Mouse (Mus musculus): ENCODE data around the gene Gm20517.
A peak's percentile ranks its signal among the peaks of the same experiment; 100 is the strongest.
"Not testable (repeated sequence)": the region's sequence is repeated elsewhere in the genome, so short reads cannot be mapped to it uniquely, and the experiment has no call there.

Gm20517 gene

DNA sequence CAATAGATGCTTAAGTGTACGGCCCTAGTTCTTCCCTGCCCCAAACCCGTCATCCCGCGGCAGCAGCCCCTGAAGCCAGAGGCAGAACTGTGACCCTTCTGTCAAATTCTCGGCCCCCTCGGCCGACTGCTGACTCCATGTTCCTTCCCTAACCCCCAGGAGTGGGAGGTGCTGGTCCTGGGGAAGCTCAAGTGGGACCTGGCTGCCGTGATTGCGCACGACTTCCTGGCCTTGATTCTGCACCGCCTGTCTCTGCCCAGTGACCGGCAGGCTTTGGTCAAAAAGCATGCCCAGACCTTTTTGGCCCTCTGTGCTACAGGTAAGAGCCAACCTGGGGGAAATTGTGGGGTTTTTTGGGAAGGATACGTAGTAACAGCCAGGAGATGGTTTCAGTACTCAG is 14.1 kb upstream of the Gm20517 start:
- DNase-seq = peak in 1 of 2 experiments; percentile 37

DNA sequence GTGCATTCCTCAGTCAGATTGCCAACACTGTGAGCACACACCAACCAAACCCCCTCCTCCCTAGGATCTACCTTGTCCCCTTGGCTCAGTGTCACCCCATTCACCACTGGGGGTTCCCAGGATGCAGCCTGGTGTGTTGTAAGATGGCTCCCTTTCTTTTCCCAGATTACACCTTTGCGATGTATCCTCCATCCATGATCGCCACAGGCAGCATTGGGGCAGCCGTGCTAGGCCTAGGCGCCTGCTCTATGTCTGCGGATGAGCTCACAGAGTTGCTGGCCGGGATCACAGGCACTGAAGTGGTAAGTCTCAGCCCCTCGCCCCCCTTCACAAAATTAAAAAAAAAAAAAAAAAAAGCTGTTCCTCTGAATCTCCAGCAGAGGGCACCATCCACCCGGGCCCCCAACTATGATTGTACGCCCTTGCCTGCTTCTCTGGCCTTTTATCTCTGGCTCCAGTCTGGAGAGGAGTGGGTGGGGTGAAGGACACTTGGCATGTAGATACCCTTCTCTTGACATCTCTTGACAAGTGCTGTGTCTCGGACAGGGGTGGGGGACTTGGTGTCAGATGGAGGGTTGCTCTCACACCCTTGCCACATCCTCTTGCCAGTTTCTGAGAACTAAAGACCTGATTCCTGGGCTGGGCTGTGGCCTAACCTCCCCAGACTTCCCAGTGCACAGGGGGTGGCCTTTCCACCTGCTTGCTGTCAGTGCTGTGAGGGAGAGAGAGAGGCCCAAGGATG is 13.4 kb upstream of the Gm20517 start:
- DNase-seq = peak; percentile 35 to 65

GRCm38 (mm10) chr17:47598580-47599304 is 12.6 kb upstream of the Gm20517 start:
- DNase-seq = peak in 1 of 2 experiments; percentile 39

- peak; percentile 35 to 51 for DNase-seq
Measured at GRCm38 (mm10) chr17:47599511-47600297, 11.7 kb upstream of the Gm20517 start.

- DNase-seq = peak in 1 of 2 experiments; percentile 49
Measured at GRCm38 (mm10) chr17:47600601-47601388, 10.6 kb upstream of the Gm20517 start.

GRCm38 (mm10) chr17:47601389-47601755 is 10.0 kb upstream of the Gm20517 start:
- peak in 1 of 2 experiments; percentile 40 for DNase-seq

DNA sequence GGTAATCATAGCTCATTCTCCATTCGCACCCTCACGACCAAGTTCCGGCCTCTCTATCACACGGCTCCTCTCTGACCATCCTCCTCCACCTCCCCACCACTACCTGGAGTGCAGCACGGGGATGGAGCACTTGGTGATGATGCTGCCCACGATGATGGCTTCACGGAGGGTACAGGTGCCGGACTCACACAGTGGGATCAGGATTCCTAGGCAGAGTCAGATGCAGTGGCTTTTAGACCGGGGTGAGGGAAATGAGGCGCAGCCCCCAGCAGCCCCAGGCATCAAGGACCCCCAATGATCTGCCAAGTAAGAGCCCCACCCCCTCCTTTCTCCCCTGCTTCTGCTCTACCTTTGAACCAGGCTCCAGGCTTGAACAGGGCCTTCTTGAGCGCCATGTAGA is 9.1 kb upstream of the Gm20517 start:
- DNase-seq = no peak

- peak; percentile 33 to 40 for DNase-seq
Measured at GRCm38 (mm10) chr17:47606220-47606619, 5.2 kb upstream of the Gm20517 start.

GRCm38 (mm10) chr17:47609182-47609581 is 2.2 kb upstream of the Gm20517 start:
- DNase-seq = no peak

DNA sequence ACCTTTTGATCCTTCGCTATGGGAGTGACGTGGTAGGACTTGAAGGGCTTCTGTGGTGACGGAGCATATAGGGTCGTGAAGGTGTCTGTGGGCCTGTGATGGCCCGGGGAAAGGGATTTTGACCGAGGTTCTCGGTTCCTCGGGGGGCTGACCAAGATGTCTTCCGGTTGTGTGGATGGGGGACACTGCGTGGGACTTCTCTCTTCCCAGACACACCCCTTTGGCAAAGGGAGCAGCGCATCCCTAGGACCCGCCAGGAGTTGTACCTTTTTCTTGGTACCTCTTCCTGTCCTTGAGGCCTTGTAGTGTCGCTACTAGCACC is 233 bp downstream of the Gm20517 start:
- DNase-seq = no peak

DNA sequence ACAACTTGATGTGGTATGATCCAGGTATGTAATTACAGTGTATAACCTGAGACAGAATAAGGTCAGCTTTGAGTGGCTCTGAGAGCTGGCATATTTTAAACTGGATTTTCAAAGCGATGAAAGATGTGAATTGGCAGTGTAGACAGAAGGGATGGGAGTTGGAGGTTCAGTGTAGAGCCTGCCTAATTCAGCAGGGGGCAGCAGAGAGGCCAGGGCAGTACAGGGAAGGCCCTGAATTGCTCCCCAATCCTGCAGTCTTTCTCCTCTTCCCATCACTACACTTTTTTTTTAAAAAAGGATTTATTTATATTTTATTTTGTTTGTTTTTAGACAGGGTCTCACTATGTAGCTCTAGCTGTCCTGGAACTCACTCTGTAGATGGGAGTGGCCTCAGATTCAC is 2.6 kb downstream of the Gm20517 start:
- DNase-seq = no peak

DNA sequence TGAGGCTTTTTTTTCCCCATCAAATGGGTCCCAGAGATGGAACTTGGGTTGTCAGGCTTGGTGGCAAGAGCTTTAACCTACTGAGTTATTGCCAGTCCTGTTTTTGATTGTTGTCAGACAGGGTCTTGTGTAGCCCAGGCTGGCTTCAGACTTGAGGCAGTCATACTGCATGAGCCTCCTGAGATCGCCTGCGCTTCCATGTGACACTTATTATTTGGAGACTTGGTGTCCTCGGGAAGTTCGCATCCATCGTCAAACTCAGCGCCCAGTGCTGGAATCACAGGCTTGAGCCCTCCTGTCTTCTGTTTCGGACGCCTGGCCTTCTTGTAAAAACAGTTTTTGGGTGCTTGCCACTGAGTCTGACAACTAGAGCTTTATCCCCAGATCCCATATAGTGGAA is 4.7 kb downstream of the Gm20517 start:
- DNase-seq = no peak

DNA sequence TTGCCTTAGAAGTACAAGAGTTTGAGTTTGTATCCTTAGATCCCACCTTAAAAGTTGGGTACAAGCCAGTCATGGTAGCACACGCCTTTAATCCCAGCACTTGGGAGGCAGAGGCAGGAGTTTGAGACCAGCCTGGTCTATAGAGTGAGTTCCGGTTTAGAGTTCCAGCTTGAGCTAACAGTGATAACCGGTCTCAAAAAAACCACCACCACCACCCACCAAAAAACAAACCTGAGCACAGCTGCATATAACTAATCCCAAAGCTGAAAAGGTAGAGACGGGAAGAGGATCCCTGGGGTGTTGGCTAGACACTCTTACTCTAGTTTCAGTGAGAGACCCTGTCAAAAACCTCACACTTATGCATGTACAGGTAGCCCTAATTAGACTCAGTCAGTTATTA is 5.3 kb downstream of the Gm20517 start:
- DNase-seq = no peak

- no peak for DNase-seq
Measured at GRCm38 (mm10) chr17:47617605-47618307, 6.4 kb downstream of the Gm20517 start.

DNA sequence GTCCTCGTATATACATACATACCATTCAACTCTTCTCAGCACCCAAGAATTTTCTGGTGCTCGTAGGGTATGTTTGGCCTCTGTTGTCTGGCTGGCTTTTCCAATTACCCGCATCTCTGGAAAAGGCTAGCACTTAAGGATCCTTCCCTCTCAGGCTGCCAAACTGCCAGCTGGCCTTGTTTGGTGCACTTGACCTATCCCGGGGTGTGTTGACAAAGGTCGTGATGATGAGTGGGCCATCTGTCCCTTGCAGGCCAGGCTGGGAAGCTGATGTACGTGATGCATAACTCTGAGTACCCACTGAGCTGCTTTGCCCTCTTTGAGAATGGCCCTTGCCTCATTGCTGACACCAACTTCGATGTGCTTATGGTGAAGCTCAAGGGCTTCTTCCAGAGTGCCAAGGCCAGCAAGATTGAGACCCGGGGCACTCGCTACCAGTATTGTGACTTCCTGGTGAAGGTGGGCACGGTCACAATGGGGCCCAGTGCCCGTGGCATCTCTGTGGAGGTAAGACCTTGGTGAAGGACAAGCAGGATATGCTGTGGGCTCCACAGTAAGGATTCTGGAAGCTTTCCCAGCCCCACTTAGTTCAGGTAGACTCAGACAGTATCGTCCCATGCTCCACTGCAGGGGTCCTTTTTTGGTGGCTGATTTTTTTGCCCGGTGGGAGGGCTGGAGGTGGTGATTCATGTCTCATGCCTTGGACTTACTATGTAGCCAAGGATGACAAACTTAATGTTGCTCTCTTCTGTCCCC is 7.3 kb downstream of the Gm20517 start:
- no peak for DNase-seq

DNA sequence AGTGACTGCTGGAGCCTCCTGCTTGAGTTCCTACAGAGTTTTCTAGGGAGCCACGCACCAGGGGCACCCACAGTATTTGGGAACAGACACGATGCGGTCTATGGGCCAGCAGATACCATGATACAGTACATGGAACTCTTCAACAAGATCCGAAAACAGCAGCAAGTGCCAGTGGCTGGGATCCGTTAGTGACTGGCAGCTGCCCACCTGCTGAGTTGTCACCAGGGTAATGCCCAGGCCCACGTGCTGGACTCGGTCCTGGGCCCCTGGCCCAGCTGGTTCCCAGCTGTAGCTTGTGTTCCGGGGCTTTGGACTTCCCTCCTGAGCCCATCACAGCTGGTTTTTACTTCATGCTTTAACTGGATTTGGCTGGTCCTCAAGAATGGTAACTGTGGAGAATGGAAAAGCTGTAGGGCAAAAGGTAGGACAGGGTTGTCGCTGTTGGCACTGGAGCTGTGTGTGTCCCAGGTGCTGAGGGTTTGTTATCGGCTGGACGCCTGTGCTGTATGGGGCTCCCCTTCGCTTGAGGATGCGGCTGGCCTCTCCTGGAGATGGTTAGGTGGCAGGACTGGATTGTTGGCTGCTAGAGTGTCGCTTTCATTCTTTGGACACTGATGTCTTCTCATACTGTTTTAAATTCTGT is 11.6 kb downstream of the Gm20517 start:
- DNase-seq = no peak

- DNase-seq = not testable (repeated sequence)
Measured at GRCm38 (mm10) chr17:47624572-47624971, 13.2 kb downstream of the Gm20517 start.

- no peak for DNase-seq
Measured at GRCm38 (mm10) chr17:47625088-47625487, 13.7 kb downstream of the Gm20517 start.

GRCm38 (mm10) chr17:47626031-47626430 is 14.6 kb downstream of the Gm20517 start:
- DNase-seq = no peak

DNA sequence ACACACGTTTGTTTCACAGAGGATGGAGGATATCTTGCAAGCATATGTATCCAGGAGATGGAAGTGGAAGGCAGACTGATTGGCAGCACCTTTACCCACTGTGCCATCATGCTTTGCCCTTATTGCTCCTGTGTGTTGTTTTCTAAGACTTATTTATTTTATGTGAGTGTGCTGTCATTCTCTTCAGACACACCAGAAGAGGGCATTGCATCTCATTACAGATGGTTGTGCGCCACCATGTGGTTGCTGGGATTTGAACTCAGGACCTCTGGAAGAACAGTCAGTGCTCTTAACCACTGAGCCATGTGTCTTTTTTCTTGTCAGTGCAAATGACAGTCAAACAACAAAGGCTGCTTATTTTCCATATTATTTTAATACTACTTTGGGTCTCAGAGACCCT is 16.4 kb downstream of the Gm20517 start:
- no peak for DNase-seq

All from thymus, adult 18-20 months (tissue).